Mouse (Mus musculus) bone marrow macrophage, adult 2 months (primary cell): ENCODE measurements around the gene Armt1.

Source experiments
- CTCF ChIP-seq: IDR thresholded peaks from 2 replicates; pipeline ENCODE4 v1.5.1; 2012; ENCODE audit warnings: low read depth, mild to moderate bottlenecking, low read length, moderate library complexity
- POLR2A ChIP-seq: IDR thresholded peaks from 2 replicates; pipeline ENCODE4 v1.6.1; 2012; ENCODE audit warnings: mild to moderate bottlenecking, low read depth, low read length, borderline replicate concordance

DNA sequence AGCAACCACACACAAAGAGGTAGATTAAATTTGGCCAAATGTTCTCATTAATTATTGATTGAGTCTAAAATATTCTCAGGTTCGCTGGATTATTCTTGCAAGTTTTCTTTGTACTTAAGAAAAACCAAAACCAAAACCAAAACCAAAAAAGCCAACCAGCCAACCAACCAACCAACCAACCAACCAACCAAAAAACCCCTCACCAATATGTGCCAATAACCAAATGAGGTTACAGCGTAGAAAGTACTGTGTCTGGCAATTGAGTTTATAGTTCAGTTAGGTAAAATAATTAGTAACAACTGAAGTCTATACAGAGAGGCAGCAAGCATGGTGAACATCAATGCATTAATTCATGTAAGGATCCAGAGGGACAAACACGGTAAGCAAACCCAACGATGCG lies 57.6 kb downstream of the Armt1 start:
- TF ChIP-seq POLR2A (no peak), CTCF (no peak)
